Mouse (Mus musculus) layer of hippocampus, postnatal 14 days (tissue): ENCODE measurements around the gene Phf11d. TPM values are rescaled to one million over a fixed set of nuclear protein-coding genes. Genes with fewer than 3 reads are reported as not detected.
"Not testable (repeated sequence)": the region's sequence is repeated elsewhere in the genome, so short reads cannot be mapped to it uniquely, and the experiment has no call there.

Experiments used
- DNase-seq, 2 experiments: peaks; one replicate each; pipeline ENCODE4 v3.0.0; 2021 to 2022; ENCODE audit warnings: low spot score in 2 of 2, mixed read lengths in 1 of 2
- long read RNA-seq, 2 experiments: library from polyadenylated mRNA; stranded (forward); transcript quantifications; one replicate each; pipeline ENCODE4 v2.0.0; 2021
- total RNA-seq, 2 experiments: library from RNA; stranded (reverse); gene quantifications; 2 replicates each; pipeline ENCODE4 v1.2.3; 2021

Gene Phf11d
- under 1 TPM; 0.48 to 0.72 TPM for total RNA-seq
- long read RNA-seq, experiment 1, partial matches to known transcripts = 0 of 1 reads
- long read RNA-seq, experiment 1, other reads (novel, unspliced or antisense) = 0 of 1 reads
- long read RNA-seq, experiment 2 = 0 reads

DNA sequence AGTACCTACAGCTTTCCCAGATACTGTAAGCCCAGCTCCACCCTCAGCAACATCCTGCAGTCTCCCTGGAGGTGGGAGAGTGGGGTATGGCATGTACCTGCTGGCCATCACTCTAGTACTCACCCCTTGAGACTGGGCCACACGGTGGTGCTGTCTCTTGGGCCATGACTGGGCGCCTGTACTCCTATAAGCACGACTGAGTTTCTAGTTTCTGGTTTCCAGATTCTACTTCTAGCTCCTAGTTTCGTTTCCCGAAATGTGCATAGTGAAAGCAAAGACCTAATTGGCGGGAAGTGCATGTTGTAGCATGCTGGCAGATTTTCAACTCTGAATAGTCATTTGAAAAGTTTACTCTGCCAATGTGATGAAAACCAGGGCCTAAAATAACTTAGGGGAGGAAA is at the start of gene Phf11d:
Phf11d (minus strand) TSS at position 227 of the 401 bp plus-strand sequence.
- peak in 1 of 2 experiments; percentile 31 for DNase-seq

DNA sequence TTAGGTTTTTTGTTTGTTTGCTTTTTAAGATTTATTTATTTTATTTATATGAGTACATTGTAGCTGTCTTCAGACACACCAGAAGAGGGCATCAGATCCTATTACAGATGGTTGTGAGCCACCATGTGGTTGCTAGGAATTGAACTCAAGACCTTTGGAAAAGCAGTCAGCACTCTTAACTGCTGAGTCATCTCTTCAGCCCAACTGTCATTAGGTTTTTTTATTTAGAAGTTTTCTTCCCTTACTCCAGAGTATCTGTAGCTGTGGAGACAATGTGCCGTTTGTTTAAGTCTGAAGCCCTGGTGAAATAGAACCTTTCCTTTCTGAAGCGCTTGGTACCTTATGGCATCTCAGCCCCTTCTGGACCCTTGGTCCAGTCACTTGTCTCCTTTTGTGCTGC is 49.7 kb upstream of the Phf11d start:
- not testable (repeated sequence) for DNase-seq

DNA sequence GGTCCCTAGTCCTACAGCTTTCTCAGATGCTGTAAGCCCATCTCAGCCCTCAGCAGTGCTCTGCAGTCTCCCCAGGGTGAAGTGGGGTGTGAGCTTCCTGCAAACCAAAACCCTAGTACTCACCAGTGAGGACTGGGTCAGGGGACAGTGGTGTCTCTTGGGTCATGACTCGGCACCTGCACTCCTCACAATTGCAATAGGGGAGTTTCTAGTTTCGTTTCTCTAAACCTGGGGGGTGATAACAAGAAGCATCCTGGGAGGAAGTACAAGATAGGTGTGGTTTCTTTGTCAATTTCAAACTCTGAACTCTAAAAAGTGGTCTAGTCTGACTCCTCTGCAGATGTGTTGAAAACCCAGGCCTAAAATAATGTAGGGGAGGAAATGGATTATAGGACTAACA is 31.7 kb upstream of the Phf11d start:
- no peak for DNase-seq

DNA sequence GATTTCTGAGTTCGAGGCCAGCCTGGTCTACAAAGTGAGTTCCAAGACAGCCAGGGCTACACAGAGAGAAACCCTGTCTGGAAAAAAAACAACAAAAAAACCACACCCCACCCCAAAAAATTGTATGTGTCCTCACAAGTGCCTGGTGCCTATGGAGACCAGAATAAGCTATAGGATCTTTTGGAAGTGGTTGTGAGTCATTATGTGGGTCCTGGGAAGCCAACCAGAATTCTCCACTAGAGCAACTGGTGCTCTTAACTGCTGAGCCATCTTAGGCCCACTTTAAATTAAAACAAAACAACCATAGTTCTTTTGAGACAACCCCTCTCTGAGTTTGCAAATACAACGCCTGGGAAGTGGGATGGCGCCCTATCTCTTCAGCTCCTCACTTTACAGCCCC is 30.0 kb upstream of the Phf11d start, which contains the start of gene Phf11c:
Phf11c (minus strand) TSS at position 101 of the 400 bp plus-strand sequence.
- no peak for DNase-seq

DNA sequence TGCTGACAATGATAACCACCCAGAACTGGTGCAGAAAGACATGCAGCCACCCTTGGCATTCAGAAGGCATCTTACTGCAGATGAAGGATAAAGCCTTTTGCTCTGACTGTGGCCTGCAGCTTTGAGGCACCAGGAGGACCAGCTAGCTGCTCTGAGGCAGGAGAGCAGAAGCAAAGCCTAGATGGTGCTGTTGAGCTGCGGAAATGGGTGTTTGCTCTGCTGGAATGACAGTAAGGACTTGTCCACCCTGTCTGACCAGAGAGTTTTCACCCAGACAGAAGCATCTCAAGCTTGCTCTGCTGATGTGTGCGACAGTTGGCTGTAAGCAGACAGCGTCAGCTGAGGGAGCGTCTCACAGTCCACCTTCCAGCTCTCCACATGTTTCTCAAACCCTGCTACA is 24.9 kb upstream of the Phf11d start:
- peak; percentile 19 to 35 for DNase-seq

DNA sequence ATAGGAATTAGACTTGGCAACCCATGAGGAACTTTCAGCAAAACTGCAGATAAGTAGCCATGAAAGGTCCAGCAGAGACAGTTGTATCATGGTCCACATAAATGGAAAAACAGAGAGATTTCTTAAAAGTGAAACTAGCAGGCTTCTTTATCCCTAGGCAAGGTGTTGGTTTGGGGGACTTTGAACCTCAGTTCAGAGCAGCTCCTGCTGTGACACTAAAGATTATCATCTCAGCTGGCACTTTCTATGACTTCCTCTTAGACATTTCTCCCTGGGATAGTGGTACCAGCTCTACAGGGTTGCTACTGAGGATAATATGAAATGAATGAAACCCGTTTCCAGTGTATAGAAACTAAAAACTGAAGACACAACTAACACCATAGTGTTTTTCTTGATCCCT is 24.3 kb upstream of the Phf11d start:
- no peak for DNase-seq

DNA sequence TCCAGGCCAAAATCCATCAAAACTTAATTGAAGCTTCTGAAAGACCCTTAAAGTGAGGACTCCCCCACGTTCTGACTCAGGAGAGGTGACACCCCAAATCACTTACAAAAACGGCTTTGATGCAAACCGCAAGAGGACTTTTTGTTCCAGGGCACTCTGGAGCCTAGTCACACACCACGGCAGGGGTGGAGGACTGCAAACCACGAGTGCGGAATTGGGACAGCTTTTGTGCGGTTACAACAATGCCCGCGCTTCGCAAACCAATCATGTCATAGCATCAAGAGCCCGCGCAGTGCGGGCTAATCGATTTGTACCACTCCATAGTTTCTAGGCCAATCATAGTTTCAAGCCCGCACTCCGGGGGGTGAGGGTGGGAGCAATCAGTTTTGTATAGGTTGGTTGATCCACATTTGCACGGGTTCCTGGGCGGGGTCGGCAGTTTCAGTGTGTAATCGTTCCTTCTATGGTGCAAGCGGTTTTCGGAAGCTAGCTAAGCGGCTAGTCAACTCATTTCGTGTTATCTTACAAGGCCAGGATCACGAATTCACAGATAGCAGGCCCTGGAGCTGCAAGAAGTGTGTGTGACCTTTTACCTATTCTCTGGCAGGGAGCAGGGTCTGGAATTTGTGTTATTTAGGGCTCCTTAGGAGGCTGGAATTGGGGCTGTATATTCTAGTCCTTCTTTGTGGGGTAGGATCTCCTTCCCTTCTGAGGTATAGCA is 5.2 kb upstream of the Phf11d start:
- no peak for DNase-seq

DNA sequence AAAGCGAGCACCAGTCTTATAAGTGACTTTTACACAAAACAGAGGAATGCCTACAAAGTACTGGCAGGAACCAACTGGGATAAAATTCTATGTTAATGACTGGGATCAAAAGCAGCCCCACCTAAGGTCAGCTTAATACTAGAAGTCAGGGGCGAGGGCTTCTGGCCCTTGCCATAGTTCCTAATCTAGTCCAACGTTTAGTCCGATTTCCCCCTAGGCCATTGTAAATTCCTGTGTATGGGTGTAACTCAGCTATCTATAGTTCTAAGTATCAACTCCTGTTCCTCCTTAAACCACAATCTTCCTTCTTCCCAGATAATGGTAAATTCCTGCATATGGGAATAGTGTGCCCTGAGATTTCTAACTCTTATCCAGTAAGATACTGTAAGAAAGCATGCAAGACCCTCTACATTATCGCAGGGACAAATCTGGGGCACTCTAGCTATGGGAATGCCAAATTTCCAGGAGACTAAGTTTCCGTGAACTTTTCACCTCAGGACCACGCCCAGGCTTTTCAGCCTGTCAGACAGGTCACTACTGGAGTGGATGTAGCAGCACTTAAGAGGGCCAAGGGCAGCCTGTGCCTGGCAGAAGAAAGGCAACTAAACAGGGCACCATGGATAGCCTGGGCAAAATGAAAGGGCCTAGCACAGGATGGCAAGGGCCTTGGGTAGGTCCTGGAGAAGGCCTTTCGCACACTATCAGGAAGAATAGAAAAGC is 1.3 kb upstream of the Phf11d start:
- DNase-seq = no peak

DNA sequence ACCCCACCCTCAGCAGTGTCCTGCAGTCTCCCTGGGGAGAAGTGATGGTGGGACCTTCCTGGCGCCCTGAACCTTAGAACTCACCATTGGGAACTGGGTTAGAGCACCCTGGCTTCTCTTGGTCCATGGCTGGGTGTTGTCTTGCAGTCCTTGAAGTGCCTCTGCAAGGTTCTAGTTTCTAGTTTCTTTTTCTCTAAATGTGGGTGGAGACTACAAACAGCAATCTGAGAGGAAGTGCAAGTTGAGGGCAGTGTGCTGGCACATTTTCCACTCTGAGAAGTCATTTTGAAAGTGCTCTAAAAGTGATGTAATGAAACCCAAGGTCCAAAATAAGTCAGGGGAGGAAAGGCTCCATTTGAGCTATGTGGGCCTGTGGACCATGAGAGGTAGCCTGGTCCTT is 24.1 kb downstream of the Phf11d start, which contains the start of gene Phf11b:
Phf11b (minus strand) TSS at position 163 of the 400 bp plus-strand sequence.
- DNase-seq = not testable (repeated sequence)

DNA sequence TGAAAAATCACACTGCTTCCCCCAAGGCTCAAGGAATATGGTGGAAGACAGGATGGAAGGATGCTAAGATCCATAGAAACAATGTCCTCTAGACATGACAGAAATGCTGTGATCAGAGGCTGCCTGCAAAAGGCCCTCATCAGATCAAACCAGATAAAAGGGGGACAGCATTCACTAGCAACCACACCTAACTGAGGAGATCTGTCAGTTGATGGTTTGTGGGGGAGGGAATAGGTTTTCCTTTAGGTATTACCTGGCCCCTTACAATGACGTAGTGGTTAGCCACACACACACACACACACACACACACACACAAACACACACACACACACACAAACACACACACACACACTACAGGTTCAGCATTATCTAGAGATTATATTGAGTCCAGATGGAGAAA is 25.7 kb downstream of the Phf11d start:
- DNase-seq = no peak

DNA sequence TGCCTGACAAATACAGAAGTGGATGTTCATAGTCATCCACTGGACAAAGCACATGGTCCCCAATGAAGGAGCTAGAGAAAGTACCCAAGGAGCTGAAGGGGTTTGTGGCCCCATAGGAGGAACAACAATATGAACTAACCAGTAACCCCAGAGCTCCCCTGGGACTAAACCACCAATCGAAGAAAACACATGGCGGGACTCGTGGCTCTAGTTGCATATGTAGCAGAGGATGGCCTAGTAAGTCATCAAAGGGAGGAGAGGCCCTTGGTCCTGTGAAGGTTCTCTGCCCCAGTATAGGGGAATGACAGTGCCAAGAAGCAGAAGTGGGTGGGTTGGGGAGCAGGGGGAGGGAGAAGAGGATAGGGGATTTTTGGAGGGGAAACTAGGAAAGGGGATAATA is 29.2 kb downstream of the Phf11d start:
- DNase-seq = not testable (repeated sequence)

DNA sequence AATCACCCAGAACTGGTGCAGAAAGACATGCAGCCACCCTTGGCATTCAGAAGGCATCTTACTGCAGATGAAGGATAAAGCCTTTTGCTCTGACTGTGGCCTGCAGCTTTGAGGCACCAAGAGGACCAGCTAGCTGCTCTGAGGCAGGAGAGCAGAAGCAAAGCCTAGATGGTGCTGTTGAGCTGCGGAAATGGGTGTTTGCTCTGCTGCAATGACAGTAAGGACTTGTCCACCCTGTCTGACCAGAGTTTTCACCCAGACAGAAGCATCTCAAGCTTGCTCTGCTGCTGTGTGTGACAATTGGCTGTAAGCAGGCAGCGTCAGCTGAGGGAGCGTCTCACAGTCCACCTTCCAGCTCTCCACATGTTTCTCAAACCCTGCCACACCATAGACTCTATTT is 34.8 kb downstream of the Phf11d start:
- DNase-seq = peak; percentile 13 to 26

DNA sequence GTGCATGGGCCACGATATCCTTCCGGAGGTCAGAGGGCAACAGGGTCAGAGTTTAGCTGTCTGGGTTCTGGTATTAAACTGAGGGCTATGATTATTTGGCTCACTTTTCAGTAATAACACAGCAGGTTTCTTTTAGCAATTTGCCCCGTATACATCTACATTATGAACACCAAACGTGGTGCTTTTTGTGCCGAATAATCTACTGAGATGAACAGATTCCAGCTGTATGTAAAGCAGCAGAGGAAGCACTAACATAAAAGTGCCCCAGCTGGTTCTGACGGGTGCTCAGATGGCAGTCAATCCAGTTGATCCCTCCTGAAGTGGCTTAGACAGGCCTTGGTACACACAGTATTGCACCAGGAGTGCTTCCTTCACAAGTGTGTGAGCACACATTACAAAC is 45.3 kb downstream of the Phf11d start:
- not testable (repeated sequence) for DNase-seq

DNA sequence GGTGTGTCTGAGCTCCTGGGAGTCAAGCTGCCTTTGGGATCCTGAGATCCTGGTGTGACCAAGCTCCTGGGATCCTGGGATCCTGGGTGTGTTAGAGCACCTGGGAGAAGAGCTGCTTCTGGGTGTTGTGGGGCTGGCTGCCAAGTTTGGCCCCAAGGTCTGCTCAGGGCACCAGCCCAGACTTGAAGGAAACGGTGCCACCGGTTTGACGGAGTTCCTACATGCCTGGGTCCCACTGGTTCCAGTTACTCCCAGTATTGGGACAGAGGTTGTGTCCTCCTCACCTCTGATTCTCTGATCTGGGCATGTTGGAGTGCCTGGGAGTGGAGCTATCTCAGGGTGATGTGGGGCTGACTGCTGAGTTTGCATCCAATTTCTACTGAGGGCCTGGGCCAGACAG is 46.2 kb downstream of the Phf11d start:
- DNase-seq = not testable (repeated sequence)

Other genes starting within 250 kb of the Phf11d start
- not detected for gene 1700129C05Rik, start 222.6 kb downstream of the Phf11d start, total RNA-seq
- gene Gm5142, start 186.7 kb downstream of the Phf11d start, total RNA-seq = not detected
- 10 to 100 TPM; 31.7 to 33.5 TPM for gene Rcbtb1, start 164.3 kb downstream of the Phf11d start, total RNA-seq
- not detected for gene Gm6904, start 105.3 kb downstream of the Phf11d start, total RNA-seq
- not detected for gene Phf11a, start 67.9 kb downstream of the Phf11d start, total RNA-seq
- not detected for gene Phf11b, start 24.1 kb downstream of the Phf11d start, total RNA-seq
- gene Phf11c, start 29.9 kb upstream of the Phf11d start, total RNA-seq = under 1 TPM; 0.62 to 0.74 TPM
- 1 to 10 TPM; 6.7 to 7.1 TPM for gene Setdb2, start 75.4 kb upstream of the Phf11d start, total RNA-seq
- 10 to 100 TPM; 18.3 to 33.8 TPM for gene Cab39l, start 75.5 kb upstream of the Phf11d start, total RNA-seq
- 10 to 100 TPM; 51.1 to 60.0 TPM for gene Cdadc1, start 232.5 kb upstream of the Phf11d start, total RNA-seq